Mouse (Mus musculus) brain, embryonic 14.5 days (tissue): ENCODE measurements around the gene Slc8b1.

ENCODE experiments used
- CTCF ChIP-seq: fragments of 200-500 bp; IDR thresholded peaks from 2 replicates; pipeline ENCODE4 v1.5.1; 2012; ENCODE audit warnings: inconsistent platforms, mild to moderate bottlenecking, moderate library complexity, borderline replicate concordance; ENCODE audit not compliant: insufficient read depth, insufficient read length; ENCODE audit errors: extremely low read depth
- POLR2A ChIP-seq: fragments of 200-500 bp; IDR thresholded peaks from 2 replicates; pipeline ENCODE4 v1.6.1; 2012; ENCODE audit warnings: mild to moderate bottlenecking, inconsistent platforms, borderline replicate concordance; ENCODE audit not compliant: poor library complexity, insufficient read depth, insufficient read length, severe bottlenecking; ENCODE audit errors: extremely low read depth

- TF ChIP-seq CTCF: no peak
- no peak for TF ChIP-seq POLR2A
Observed at GRCm38 (mm10) chr5:120473361-120473760, 37.6 kb upstream of the Slc8b1 start.
